Mouse (Mus musculus) small intestine, adult 2 months (tissue): ENCODE data around the gene Megf11.

ENCODE experiments used
- CTCF ChIP-seq: fragments of 200-500 bp; IDR thresholded peaks from 2 replicates; pipeline ENCODE4 v1.5.1; 2012; ENCODE audit warnings: low read depth, mild to moderate bottlenecking, control low read depth, inconsistent platforms, low read length, moderate library complexity, mixed read lengths; ENCODE audit not compliant: insufficient replicate concordance, insufficient read length; ENCODE audit errors: extremely low read depth
- POLR2A ChIP-seq: fragments of 200-500 bp; IDR thresholded peaks from 2 replicates; pipeline ENCODE4 v1.6.1; 2012; ENCODE audit warnings: low read depth, mild to moderate bottlenecking, control low read depth, inconsistent platforms, low read length, moderate library complexity

GRCm38 (mm10) chr9:64698586-64698985 lies 313.2 kb downstream of the Megf11 start:
- no peak for TF ChIP-seq POLR2A
- TF ChIP-seq CTCF = no peak
